Mouse (Mus musculus) forebrain, embryonic 10.5 days (tissue): ENCODE measurements at regions not wholly inside any gene's neighbourhood (a gene's known extent, or its start where the extent isn't known, plus 50 kb on each side); places are given as distances from the start of the nearest gene placed in this dataset.

Experiments used
- DNase-seq: peaks from one replicate; pipeline ENCODE4 v3.0.0-alpha.2; 2017; ENCODE audit warnings: low spot score; ENCODE audit errors: extremely low spot score
- H3K27ac ChIP-seq: fragments of 300-500 bp; sonication (generic); 2 replicates; pipeline ENCODE4 v1.5.1; 2016; ENCODE audit warnings: mild to moderate bottlenecking
- H3K27me3 ChIP-seq: fragments of 300-500 bp; sonication (generic); 2 replicates; pipeline ENCODE4 v1.6.1; 2016; ENCODE audit warnings: mild to moderate bottlenecking; ENCODE audit not compliant: poor library complexity, severe bottlenecking
- H3K36me3 ChIP-seq: fragments of 300-500 bp; sonication (generic); replicated peaks from 2 replicates; pipeline ENCODE4 v1.6.1; 2016; ENCODE audit warnings: mild to moderate bottlenecking, moderate library complexity
- H3K4me1 ChIP-seq: fragments of 300-500 bp; sonication (generic); 2 replicates; pipeline ENCODE4 v1.6.1; 2016
- H3K4me3 ChIP-seq: fragments of 300-500 bp; sonication (generic); 2 replicates; pipeline ENCODE4 v1.5.1; 2016; ENCODE audit warnings: mild to moderate bottlenecking, moderate library complexity
- H3K9me3 ChIP-seq: fragments of 300-500 bp; sonication (generic); 2 replicates; pipeline ENCODE4 v1.6.1; 2016; ENCODE audit warnings: mild to moderate bottlenecking, moderate library complexity
- WGBS: fragments of 180-500 bp; shearing (Covaris S2); methylation state at CpG from one replicate; pipeline ENCODE4 v1.1.7; 2016; 5-methylcytosine and 5-hydroxymethylcytosine counted together

DNA sequence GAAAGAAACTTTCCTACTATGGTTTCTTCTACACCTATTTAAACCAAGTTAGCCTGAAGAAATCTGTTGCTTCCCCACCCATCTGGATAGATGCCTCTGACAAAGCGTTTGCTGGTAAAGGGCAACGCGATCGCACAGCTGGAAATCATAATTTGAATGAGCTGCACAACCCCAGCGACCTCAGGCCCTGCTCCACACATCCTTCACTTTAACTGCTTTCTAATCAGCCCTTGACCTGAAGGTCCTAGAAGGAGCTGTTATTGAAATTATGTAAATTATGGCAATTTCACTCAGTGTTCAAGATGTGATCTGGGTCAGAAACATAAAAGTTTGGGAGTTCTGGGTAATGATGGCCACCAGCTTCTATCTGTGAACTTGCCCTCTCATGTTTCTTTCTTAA is 201.5 kb upstream of the Mctp2 start:
- no peak for DNase-seq
- no peak overlapping the region for H3K27ac ChIP-seq
- peaks cover 12% of the 10 kb centered on the region for H3K4me1 ChIP-seq
- no peaks in the 10 kb centered on the region for H3K9me3 ChIP-seq
- no peaks in the 10 kb centered on the region for H3K27me3 ChIP-seq
- WGBS, result 42% methylated on average over 5 of the region's 5 CpGs
- no peak overlapping the region for H3K4me3 ChIP-seq
- H3K36me3 ChIP-seq, result no peaks in the 10 kb centered on the region

DNA sequence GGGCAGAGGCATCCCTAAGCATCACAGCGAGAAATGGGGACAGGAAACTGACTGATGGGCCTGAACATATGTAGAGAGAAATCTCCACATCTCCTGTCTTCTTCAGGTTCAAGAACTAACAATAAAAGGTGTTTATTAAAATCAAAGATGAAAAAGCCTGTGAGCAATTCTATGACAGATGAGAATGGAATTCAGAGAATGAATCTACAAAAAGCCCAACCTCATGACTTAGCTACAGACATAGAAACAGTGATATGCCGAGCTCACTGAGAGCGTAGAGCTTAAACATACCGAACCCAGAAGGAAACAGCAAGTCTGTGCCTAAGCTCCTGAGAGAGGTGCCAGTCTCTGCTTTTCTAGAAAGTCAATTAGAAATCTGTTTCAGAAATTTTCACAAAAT is 203.7 kb upstream of the Mctp2 start:
- no peaks in the 10 kb centered on the region for H3K9me3 ChIP-seq

DNA sequence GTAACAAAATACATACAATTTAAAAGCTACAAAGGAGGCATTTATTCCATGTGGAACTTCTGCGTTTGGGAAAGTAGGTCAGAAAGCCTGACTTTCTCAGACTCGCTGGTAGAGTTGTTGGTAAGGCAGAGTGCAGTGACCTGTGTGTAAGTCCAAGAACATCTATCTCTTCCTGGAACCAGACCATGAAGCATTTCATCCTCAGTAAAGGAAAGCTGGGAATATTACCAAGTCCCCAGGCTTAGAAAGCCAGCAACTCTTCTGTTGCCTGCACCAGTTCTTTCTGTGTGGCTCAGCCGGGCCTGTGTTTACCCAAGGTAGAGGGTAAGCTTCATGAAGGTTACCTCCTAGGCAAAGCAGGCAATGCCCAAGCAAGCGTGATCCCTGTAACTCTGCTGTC is 207.0 kb upstream of the Mctp2 start:
- WGBS, result 85% methylated on average over 4 of the region's 4 CpGs
- Histone ChIP-seq H3K27ac (no peak overlapping the region), H3K4me1 (peaks cover 3% of the 10 kb centered on the region), H3K27me3 (no peaks in the 10 kb centered on the region), H3K9me3 (no peaks in the 10 kb centered on the region), H3K36me3 (no peaks in the 10 kb centered on the region), H3K4me3 (no peak overlapping the region)
- no peak for DNase-seq

More for the DNA sequence above, 203.7 kb upstream of the Mctp2 start:
- Histone ChIP-seq H3K27ac (no peak overlapping the region), H3K36me3 (no peaks in the 10 kb centered on the region), H3K27me3 (no peaks in the 10 kb centered on the region), H3K4me3 (no peak overlapping the region), H3K4me1 (peaks cover 9% of the 10 kb centered on the region)
- WGBS, result 90% methylated on average over 4 of the region's 4 CpGs
- no peak for DNase-seq

DNA sequence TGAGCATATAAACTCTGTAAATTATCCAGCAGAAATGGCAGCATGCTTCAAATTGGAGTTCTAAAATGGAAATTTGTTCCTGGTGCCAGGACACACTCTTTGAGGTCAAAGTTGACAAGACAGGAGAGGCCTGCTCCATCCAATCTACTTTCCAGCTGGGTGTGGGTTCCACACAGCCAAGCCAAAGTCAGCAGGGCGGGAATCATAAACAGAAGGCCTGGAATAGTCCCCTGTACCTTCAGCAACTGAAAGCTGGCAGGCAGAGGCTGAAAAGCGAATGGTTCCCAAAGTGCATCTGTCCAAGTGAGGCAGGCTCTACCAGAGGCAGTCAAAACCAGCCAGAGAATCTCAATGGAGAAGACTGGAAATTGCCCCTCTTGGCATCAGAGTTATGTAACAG is 208.4 kb upstream of the Mctp2 start:
- Histone ChIP-seq H3K27ac (no peak overlapping the region), H3K27me3 (no peaks in the 10 kb centered on the region), H3K36me3 (no peaks in the 10 kb centered on the region), H3K4me1 (peaks cover 17% of the 10 kb centered on the region), H3K9me3 (no peaks in the 10 kb centered on the region), H3K4me3 (no peak overlapping the region)
- WGBS, result 80% methylated on average over 2 of the region's 2 CpGs
- DNase-seq, result no peak

DNA sequence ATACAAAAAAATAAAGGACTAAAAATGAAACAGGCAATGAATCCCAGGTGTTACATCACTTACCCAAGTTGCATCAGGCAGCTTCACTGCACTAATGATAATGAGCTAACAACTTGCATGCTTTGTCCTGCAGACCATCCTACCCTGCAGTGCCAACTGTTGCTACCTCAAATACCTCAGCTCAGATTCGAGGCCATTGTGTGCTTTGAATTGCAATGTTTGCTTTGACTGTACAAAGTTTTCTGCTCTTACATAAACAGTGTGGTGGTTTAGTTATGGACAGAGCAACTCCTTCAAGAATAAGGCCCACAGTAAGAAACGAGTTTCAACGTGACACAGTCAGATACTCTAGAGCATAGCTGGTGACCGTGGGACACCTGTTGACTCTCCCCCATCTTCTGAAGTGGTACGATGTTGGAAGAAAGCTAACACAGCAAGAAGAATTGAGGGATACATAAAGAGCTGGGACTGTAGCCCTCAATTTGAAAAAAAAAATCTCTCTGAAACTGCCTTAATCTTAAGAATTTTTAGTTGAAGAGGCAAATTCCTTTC is 212.1 kb upstream of the Mctp2 start:
- Histone ChIP-seq H3K9me3 (no peaks in the 10 kb centered on the region), H3K27ac (no peak overlapping the region), H3K36me3 (no peaks in the 10 kb centered on the region), H3K27me3 (no peaks in the 10 kb centered on the region), H3K4me1 (peaks cover 17% of the 10 kb centered on the region), H3K4me3 (no peak overlapping the region)
- no peak for DNase-seq
- 61% methylated on average over 5 of the region's 5 CpGs for WGBS

DNA sequence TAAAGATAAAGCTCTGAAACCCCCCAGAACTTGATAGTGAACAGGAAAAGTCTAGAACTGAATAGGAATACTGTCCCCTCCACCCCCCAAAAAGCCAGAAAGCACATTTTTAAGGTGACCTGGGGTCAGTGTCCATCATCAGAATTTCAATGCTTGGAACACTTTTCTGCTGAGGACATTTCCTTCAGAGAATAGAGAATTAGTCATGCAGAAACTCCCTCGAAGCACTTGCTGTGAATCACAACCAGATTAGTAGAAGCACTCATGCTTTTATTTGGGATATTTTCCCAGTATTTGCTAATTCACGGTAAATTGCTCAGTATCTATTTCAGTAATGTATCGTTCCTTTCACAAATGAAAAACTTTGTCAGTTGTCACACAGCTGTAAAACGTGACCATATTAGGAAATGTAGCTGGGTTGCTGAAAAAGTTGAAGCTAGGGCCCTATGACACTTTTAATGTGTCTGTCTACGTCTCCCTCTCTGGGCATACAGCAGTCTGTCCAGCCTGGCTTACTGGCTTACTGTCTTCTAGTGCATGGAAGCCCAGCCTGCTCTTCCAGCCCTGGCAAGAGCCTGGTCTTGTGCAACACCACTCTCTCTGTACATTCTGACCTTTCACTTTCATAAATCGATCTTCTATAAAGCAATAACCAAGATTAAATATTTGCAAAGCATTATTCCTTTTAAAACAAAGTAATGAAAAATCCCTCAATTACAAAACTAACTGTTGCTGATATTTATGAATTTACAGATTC is 213.1 kb upstream of the Mctp2 start:
- no peaks in the 10 kb centered on the region for H3K9me3 ChIP-seq
- H3K4me1 ChIP-seq, result peaks cover 17% of the 10 kb centered on the region
- 40% methylated on average over 6 of the region's 6 CpGs for WGBS
- H3K27me3 ChIP-seq, result no peaks in the 10 kb centered on the region
- H3K27ac ChIP-seq, result peak overlapping the region; percentile 62; the same call in 1 of the 2 replicates
- no peak overlapping the region for H3K4me3 ChIP-seq
- no peaks in the 10 kb centered on the region for H3K36me3 ChIP-seq
- no peak for DNase-seq

DNA sequence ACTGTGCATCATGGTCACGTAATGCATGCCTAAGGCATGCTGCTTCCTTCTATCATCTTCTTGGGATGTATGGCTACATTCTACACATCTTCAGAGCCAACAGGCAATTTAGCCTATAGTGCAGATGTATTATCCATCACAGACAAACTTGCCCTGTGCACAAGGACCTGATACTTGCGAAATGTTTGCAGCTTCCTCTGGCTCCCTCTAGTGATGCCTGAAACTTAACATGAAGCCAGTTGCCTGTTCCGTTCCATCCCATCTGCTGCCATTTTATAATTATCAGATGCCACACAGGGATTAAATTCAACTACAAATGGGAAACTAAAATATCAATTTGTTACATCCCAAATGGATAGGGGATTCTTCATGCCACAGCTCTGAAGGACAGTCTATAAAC is 222.5 kb upstream of the Mctp2 start:
- no peaks in the 10 kb centered on the region for H3K9me3 ChIP-seq
- no peak overlapping the region for H3K27ac ChIP-seq
- no peak overlapping the region for H3K4me3 ChIP-seq
- no peaks in the 10 kb centered on the region for H3K4me1 ChIP-seq
- H3K27me3 ChIP-seq, result no peaks in the 10 kb centered on the region
- 86% methylated on average over 3 of the region's 3 CpGs for WGBS
- H3K36me3 ChIP-seq, result no peaks in the 10 kb centered on the region
- no peak for DNase-seq

DNA sequence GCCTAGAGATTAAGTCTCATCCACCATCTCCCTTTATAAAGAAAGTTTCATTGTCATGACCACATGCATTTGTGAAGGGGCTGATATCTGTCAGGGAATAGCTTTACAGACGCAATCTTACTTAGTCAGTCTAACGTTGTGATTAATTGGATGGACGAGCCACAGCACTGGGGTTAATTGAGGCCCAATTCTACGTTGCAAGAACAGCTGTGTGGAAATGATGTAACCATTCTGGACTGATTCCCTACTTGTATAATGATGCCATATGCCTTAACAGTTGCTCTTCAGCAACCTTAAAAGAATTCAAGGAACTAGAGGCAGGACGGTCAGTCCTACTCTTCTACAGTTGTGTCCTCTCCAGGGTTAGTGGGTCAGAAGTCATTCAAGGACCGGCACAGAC is 231.9 kb upstream of the Mctp2 start:
- DNase-seq, result no peak
- WGBS, result 88% methylated on average over 6 of the region's 6 CpGs
- Histone ChIP-seq H3K27ac (no peak overlapping the region), H3K4me1 (peaks cover 25% of the 10 kb centered on the region), H3K4me3 (no peak overlapping the region), H3K36me3 (no peaks in the 10 kb centered on the region), H3K9me3 (no peaks in the 10 kb centered on the region), H3K27me3 (0 out of 2 replicates have a peak, but pooled peaks cover 5% of the 10 kb centered on the region)

DNA sequence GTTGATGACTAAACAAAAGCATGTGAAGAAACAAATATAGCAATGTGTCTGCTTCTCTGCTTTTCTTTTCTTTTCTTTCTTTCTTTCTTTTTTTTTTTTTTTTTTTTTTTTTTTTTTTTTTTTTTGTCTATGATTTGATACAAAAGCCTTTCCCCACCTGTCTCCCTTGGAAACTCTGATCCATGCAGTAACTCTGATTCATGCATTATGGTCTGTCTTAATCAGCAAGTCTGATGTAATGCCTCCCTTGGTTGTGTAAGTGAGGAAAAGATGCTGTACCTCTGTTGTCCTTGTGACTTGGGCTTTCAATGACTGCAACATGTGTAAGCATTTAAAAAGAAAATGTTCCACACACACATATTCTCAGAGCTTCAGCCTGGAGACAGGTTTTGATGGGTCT is 233.5 kb upstream of the Mctp2 start:
- Histone ChIP-seq H3K36me3 (no peaks in the 10 kb centered on the region), H3K27me3 (0 out of 2 replicates have a peak, but pooled peaks cover 5% of the 10 kb centered on the region), H3K4me1 (peaks cover 25% of the 10 kb centered on the region), H3K4me3 (no peak overlapping the region), H3K9me3 (no peaks in the 10 kb centered on the region), H3K27ac (no peak overlapping the region)
- no peak for DNase-seq

DNA sequence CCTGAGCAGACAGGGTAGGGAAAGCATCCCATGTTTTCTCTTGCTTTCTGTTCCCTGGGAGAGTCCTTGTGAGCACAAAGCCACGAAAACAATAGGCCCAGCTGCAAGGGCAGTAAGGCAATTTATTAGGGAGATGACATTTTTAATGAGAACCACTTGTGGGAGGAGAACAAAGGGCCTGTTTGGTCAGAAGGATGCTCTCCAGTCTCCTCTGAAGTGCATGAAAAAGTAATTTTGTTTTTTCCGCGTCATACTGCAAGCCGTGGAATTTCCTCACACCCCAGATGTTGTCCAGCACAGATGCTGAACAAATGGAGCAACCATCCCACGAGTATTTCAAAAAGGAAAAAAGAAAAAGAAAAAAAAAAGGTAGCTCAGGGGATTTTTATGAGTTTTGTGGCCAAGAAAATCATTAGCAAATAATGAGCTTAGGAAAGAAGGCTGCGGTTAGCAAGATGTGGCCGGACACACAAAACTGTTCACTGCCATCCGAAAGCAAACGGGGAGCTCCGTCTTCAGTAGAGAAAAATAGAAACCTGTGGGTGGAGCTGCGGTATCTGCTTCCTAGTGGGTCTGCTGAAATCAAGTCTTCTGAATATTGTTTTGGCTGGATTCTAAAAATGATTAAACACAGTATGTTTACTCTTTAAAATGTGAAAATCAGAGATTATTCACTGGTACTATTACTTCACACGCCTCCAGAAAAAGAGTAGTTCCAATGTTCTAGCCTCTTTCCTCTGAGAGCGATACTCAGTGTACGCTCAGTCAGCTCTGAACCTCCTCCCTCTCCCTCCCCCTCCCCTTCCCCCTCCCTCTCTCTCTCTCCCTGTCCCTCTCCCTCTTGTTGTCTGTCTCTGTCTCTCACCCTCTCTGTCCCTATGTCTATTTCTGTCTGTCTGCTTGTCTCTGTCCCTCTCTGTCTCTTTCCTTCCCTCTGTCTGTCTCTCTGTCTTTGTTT is 235.4 kb upstream of the Mctp2 start:
- no peak for DNase-seq
- Histone ChIP-seq H3K9me3 (no peaks in the 10 kb centered on the region), H3K36me3 (no peaks in the 10 kb centered on the region), H3K4me1 (peaks cover 25% of the 10 kb centered on the region), H3K27ac (peak overlapping the region; percentile 40; the same call in 1 of the 2 replicates), H3K4me3 (no peak overlapping the region), H3K27me3 (0 out of 2 replicates have a peak, but pooled peaks cover 5% of the 10 kb centered on the region)
- WGBS, result 64% methylated on average over 14 of the region's 14 CpGs

DNA sequence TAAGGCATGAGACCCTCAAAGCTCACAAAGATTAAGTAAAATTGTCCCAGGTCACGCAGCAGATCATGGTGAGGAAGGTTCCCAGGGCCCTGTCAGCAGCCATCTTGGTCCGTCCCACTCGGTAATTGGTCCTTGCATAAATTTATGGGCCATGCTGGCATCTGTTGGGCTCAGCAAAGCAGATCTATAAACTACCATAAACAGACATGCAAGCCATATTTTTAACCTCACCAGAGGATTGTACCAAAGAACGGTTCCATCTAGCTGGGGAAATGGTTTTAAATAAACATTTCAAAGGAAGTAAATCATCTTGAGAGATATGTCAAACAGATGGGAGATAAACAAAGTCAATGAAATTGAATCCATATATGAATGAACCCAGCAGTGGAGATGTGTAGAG is 237.1 kb upstream of the Mctp2 start:
- WGBS, result 87% methylated on average over 4 of the region's 4 CpGs
- peaks cover 25% of the 10 kb centered on the region for H3K4me1 ChIP-seq
- DNase-seq, result no peak
- H3K36me3 ChIP-seq, result no peaks in the 10 kb centered on the region
- no peaks in the 10 kb centered on the region; the same call in 1 of the 2 replicates for H3K9me3 ChIP-seq
- no peak overlapping the region for H3K4me3 ChIP-seq
- no peak overlapping the region for H3K27ac ChIP-seq
- H3K27me3 ChIP-seq, result 0 out of 2 replicates have a peak, but pooled peaks cover 5% of the 10 kb centered on the region

DNA sequence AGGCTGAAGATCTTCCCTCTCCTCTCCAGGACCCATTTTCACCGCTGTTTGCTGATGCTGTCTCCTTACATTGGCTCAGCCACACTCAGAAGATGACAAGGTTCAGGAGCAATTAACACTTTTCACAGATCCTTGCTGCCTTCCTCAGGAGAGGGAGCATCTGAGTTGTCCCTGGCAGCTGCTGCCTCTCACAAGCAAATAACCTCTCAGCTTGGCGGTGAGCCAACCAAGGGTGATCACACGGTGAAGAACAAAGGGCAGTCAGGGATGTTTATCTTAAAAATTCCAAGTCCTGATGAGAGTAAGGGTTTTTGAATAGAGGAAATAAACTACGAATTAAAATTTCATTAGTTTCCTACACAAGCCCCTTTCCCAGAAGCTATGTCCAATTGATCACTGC is 237.5 kb upstream of the Mctp2 start:
- Histone ChIP-seq H3K27me3 (0 out of 2 replicates have a peak, but pooled peaks cover 5% of the 10 kb centered on the region), H3K4me1 (peaks cover 25% of the 10 kb centered on the region), H3K36me3 (no peaks in the 10 kb centered on the region), H3K27ac (no peak overlapping the region), H3K9me3 (no peaks in the 10 kb centered on the region; the same call in 1 of the 2 replicates), H3K4me3 (no peak overlapping the region)
- 63% methylated on average over 4 of the region's 4 CpGs for WGBS
- no peak for DNase-seq

DNA sequence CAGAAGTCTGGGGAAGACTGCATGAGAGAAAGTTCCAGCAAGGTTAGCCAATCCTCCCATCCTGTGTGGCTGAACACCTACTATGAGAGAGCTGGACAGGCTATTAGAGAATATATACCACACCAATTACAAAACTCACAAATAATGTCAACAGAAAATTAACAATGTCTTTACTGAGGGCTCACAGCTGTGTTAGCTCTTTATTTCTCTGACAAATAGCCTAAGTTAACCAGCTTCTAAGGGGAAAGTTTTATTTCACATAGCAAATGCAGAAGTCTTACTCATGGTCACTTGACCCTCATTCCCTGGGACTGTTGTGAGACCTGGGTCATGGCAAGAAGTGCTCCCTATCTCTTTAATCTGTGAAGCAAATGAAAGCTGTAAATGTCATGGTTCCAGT is 261.0 kb upstream of the Mctp2 start:
- no peak overlapping the region for H3K27ac ChIP-seq
- H3K4me3 ChIP-seq, result no peak overlapping the region
- no peaks in the 10 kb centered on the region for H3K27me3 ChIP-seq
- H3K9me3 ChIP-seq, result no peaks in the 10 kb centered on the region
- no peak for DNase-seq
- H3K36me3 ChIP-seq, result no peaks in the 10 kb centered on the region
- no peaks in the 10 kb centered on the region for H3K4me1 ChIP-seq
